Mouse (Mus musculus) forebrain, embryonic 12.5 days (tissue): ENCODE results near the gene Rhou. TPM values are rescaled to one million over a fixed set of nuclear protein-coding genes. Genes with fewer than 3 reads are reported as not detected.

Source experiments
- ATAC-seq: fragments of 200-750 bp; cut with Nextera tagmentation; 2 replicates; pipeline ENCODE4 v1.8.0; 2017; ENCODE audit warnings: moderate TSS enrichment; ENCODE audit not compliant: low FRiP score
- H3K27ac ChIP-seq: fragments of 300-500 bp; sonication (generic); 2 replicates; pipeline ENCODE4 v1.5.1; 2016; ENCODE audit warnings: mild to moderate bottlenecking
- H3K27me3 ChIP-seq: fragments of 300-500 bp; sonication (generic); 2 replicates; pipeline ENCODE4 v1.6.1; 2016; ENCODE audit warnings: mild to moderate bottlenecking
- H3K36me3 ChIP-seq: fragments of 300-500 bp; sonication (generic); replicated peaks from 2 replicates; pipeline ENCODE4 v1.6.1; 2016; ENCODE audit warnings: mild to moderate bottlenecking
- H3K4me1 ChIP-seq: fragments of 300-500 bp; sonication (generic); 2 replicates; pipeline ENCODE4 v1.6.1; 2016
- H3K4me2 ChIP-seq: fragments of 300-500 bp; sonication (generic); 2 replicates; pipeline ENCODE4 v1.6.1; 2016; ENCODE audit warnings: mild to moderate bottlenecking, moderate library complexity
- H3K4me3 ChIP-seq: fragments of 300-500 bp; sonication (generic); replicated peaks from 2 replicates; pipeline ENCODE4 v1.5.1; 2016; ENCODE audit warnings: mild to moderate bottlenecking
- H3K9ac ChIP-seq: fragments of 300-500 bp; sonication (generic); 2 replicates; pipeline ENCODE4 v1.6.1; 2016; ENCODE audit warnings: mild to moderate bottlenecking
- H3K9me3 ChIP-seq: fragments of 300-500 bp; sonication (generic); 2 replicates; pipeline ENCODE4 v1.6.1; 2016
- WGBS: fragments of 180-500 bp; shearing (Covaris S2); methylation state at CpG from one replicate; pipeline ENCODE4 v1.1.7; 2016; 5-methylcytosine and 5-hydroxymethylcytosine counted together
- polyA plus RNA-seq: library from polyadenylated mRNA; unstranded; fragments of >200 nt; fragmentation: Nextera tagmentation; extraction: Ambion mirVana; gene quantifications from 2 replicates; pipeline ENCODE4 v1.2.1, GENCODE M21; 2016

Gene Rhou
- polyA plus RNA-seq, 1 experiment from 2014 or later, result 7.6 TPM

DNA sequence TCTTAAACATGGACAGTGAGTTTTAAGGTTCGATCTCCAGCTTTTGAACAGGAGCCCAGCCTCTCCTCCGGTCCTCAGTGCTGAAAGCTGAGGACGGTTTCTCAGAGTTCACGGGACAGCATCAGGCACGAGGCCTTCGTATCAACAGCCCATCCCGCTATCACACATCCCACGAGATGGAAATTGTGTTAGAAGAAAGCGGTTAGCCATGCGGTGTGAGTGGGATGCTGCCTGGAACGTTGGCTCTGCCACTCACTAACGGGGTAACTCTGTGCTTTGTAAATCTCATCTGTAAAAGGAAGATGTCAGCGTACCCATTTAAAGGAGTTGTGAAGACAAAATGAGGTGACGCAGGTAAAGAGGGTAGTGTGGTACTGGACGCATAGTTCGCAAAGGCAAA lies 53.4 kb downstream of the Rhou start:
- Histone ChIP-seq H3K4me3 (no peak overlapping the region), H3K4me1 (0 out of 2 replicates have a peak, but pooled peaks cover 2% of the 10 kb centered on the region), H3K27me3 (peaks cover under 1% of the 10 kb centered on the region; the same call in 1 of the 2 replicates), H3K36me3 (no peaks in the 10 kb centered on the region), H3K9me3 (no peaks in the 10 kb centered on the region), H3K9ac (no peak overlapping the region), H3K4me2 (no peak overlapping the region), H3K27ac (no peak overlapping the region)
- ATAC-seq, result no peak
- WGBS, result 89% methylated on average over 16 of the region's 16 CpGs

DNA sequence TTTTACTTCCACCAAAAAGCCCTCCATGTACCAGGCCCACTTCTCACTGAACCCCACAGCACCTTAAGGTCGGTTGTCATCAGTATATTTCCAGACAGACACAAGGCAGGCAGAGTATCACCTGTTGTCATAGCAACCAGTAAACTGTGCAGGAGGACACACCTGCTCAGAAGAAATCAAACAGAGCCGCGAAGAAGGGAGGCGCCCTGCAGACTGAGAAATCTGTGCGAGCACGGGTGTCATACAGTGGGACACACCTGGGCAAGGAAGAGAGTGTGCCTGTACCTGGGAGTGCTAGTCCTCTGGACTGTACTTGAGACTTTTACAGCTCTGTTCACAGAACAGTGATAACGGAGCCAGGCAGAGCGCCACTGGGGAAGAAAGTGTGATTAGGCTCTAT lies 55.0 kb downstream of the Rhou start:
- no peak overlapping the region for H3K4me2 ChIP-seq
- 85% methylated on average over 8 of the region's 8 CpGs for WGBS
- H3K36me3 ChIP-seq, result no peaks in the 10 kb centered on the region
- no peaks in the 10 kb centered on the region for H3K27me3 ChIP-seq
- H3K27ac ChIP-seq, result no peak overlapping the region
- no peaks in the 10 kb centered on the region for H3K4me1 ChIP-seq
- H3K9ac ChIP-seq, result no peak overlapping the region
- ATAC-seq, result no peak
- H3K4me3 ChIP-seq, result no peak overlapping the region
- no peaks in the 10 kb centered on the region for H3K9me3 ChIP-seq

DNA sequence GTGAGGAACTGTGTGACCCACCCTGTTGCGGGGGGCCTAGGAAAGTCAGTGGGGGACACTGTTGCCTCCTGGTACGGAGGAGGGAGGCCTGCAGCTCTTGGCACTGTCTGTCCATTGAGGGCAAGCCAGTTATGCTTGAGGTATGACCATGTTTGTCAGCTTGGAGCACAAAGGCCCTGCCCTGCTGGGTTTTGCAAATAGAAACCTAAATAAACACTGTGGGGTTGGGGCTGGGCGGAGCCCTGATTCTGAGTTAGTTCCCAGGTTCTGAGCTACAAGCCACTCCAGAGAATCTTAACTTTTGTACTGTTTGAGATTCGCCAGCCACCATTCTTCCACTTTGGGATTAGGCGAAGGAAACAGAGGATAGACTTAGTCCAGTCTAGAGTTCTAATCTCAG lies 56.6 kb downstream of the Rhou start:
- WGBS, result 86% methylated on average over 5 of the region's 5 CpGs
- H3K27ac ChIP-seq, result no peak overlapping the region
- no peaks in the 10 kb centered on the region for H3K9me3 ChIP-seq
- H3K4me3 ChIP-seq, result no peak overlapping the region
- no peaks in the 10 kb centered on the region for H3K36me3 ChIP-seq
- ATAC-seq, result no peak
- H3K27me3 ChIP-seq, result no peaks in the 10 kb centered on the region
- no peak overlapping the region for H3K9ac ChIP-seq
- no peak overlapping the region for H3K4me2 ChIP-seq
- H3K4me1 ChIP-seq, result 0 out of 2 replicates have a peak, but pooled peaks cover under 1% of the 10 kb centered on the region

Other genes starting within 250 kb of the Rhou start
- gene Mc1r, start 246.8 kb upstream of the Rhou start, polyA plus RNA-seq, result 0.13 and 0.14 TPM in 2 replicates
- 827 and 897 TPM in 2 replicates for gene Tubb3, start 242.5 kb upstream of the Rhou start, polyA plus RNA-seq
- gene Def8, start 230.4 kb upstream of the Rhou start, polyA plus RNA-seq, result 42.9 and 46.6 TPM in 2 replicates
- 69.7 and 71.1 TPM in 2 replicates for gene Afg3l1, start 176.0 kb upstream of the Rhou start, polyA plus RNA-seq
- gene Dbndd1, start 138.5 kb upstream of the Rhou start, polyA plus RNA-seq, result 38.8 and 42.6 TPM in 2 replicates
- 41.0 and 41.3 TPM in 2 replicates for gene Gas8, start 135.1 kb upstream of the Rhou start, polyA plus RNA-seq
- 61.4 and 63.9 TPM in 2 replicates for gene Rab4a, start 152.1 kb downstream of the Rhou start, polyA plus RNA-seq
- 11.7 and 12.3 TPM in 2 replicates for gene Ccsap, start 206.3 kb downstream of the Rhou start, polyA plus RNA-seq
- 0.94 and 2.4 TPM in 2 replicates for gene Acta1, start 240.8 kb downstream of the Rhou start, polyA plus RNA-seq